Mouse (Mus musculus) T-helper 2 cell (primary cell): ENCODE data around the gene Stk25.

Source experiments
- in situ Hi-C: fragments of 300-600 bp; cut with MboI, MseI; formaldehyde crosslinking; loops from one replicate; pipeline ENCODE4 v1.15.1; 2025; ENCODE audit warnings: high pct_unique_total_duplicates

Stk25 gene

GRCm38 (mm10) chr1:93668791-93669548, 10.5 kb upstream of the Stk25 start:
- in situ Hi-C loops = no loop called here

DNA sequence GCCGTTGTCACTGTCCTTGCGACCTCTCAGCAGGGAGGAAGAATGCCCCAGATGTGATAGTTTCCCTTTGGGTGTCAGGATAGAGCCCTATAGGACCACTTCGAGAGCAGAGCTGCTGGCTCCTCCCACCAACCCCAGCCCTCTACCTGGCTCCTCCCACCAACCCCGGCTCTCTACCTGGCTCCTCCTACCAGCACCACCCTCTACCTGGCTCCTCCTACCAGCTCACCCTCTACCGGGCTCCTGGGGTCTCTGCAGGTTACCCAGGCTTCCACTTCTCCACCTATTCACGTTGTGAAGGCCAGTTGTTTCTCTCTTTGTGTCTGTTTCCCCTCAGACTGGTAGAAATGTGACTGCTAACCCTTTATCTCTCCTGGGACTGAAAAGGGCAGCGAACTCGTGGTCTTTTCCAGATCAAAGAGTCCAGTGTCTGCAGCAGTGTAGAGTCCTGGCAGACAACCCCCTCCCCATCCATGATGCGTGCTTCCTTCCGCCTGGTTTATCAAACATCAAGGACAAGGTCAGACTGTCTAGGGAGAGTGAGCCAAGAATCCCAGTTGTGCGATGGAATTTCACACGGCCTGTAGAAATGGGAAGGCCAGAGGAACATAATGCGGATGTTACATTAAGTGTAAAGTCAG, 9.4 kb upstream of the Stk25 start:
- in situ Hi-C loops = no loop called here

DNA sequence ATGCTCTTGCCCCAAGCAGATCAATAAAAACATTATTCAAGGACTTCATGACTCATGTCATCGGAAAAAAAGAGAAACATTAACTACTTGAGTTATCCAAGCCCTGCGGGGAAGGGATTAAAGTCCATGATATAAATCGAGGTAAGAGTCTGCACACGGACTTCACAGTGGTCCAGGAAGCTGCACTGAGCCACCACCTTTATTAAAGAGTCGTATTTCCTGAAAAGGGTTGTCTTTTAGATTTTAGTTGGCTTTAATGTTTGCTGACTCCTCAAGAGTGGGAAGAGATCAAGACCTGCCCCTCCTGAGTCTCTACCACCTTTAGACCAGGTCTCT, 1.5 kb downstream of the Stk25 start:
- in situ Hi-C loops = no loop called here

- in situ Hi-C loops = no loop called here
Observed at GRCm38 (mm10) chr1:93656325-93657024, 2.0 kb downstream of the Stk25 start.

DNA sequence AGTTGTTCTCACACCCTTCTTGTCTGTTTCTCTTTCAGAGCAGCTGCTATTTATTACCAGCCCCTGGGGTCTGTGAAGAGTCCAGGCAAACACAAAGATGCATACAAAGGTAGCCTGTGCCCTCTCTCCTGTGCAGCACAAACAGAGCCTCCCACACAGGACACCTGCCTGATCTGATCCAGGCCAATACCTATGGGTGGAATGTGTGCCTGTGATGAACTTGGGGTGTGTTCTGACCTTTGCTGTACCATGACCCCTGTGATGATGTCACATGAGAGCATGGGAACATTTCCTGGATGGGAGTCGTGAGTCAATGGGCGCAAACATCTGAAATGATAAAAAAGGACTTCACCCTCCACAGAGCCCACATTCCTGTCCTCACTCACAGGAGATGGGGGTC, 3.7 kb downstream of the Stk25 start:
- in situ Hi-C loops = no loop called here

DNA sequence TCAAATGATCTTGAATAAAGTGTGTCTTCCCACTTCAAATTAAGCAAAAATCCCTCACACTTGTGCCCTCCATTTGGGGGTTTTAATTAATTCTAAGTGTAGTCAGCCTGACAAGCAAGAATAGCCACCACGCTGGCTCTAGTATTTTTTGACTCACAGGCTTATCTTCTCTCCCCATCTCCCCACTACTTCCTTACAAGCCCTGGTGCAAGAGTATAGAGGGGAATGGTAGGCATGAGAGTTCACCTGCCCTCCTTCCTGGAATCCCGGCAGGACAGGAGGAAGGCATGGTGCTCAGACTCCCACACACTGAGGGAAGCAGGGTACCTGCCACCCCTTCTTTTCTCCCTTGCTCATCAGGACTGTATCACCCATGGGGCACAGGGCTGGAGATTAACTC, 4.2 kb downstream of the Stk25 start:
- in situ Hi-C loops = no loop called here

GRCm38 (mm10) chr1:93649604-93650172, 8.8 kb downstream of the Stk25 start:
- in situ Hi-C loops = loop anchor here (25.0 kb wide), 1 partner anchor 1663 kb away; the partner anchor contains the start of gene Fam174a

DNA sequence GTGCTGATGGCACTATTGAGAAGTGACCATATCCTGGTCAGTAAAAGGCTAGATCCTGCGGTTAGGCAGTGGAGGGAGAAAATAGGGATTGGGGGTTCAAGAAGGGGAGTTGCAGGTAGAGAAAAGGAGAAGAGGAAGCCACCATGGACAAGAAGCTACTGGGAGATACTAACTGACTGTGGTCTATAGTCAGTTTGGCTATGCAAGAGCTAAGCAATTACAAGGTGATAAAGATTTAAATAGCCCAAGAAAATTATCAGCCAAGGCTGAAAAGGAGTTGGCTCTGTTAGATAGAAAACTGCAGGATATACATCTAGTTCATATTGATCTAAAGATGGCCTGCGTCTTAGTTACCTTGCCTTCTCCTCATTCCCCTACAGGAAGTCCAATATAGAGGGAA, 15.8 kb downstream of the Stk25 start:
- in situ Hi-C loops = loop anchor here (25.0 kb wide), 1 partner anchor 1670 kb away; the partner anchor contains the start of gene Fam174a

DNA sequence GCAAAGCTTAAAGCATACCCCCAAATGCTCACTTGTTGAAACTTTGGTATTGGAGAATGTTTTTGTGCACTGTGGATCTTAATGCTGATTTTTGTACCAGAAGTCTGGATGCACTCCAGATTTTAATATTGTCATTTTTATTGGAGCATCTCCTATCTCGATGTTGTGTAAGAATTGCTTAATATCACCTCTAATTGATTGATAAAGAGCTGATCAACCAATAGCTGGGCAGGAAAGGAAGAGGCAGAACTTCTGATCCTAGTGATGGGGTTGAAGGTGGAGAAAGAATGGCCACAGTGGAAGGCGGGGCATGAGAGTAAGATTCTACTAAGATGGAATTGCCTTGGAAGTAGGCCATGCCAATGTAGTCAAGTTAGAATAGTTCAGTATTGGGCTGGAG, 16.5 kb downstream of the Stk25 start:
- in situ Hi-C loops = loop anchor here (25.0 kb wide), 1 partner anchor 1670 kb away; the partner anchor contains the start of gene Fam174a

DNA sequence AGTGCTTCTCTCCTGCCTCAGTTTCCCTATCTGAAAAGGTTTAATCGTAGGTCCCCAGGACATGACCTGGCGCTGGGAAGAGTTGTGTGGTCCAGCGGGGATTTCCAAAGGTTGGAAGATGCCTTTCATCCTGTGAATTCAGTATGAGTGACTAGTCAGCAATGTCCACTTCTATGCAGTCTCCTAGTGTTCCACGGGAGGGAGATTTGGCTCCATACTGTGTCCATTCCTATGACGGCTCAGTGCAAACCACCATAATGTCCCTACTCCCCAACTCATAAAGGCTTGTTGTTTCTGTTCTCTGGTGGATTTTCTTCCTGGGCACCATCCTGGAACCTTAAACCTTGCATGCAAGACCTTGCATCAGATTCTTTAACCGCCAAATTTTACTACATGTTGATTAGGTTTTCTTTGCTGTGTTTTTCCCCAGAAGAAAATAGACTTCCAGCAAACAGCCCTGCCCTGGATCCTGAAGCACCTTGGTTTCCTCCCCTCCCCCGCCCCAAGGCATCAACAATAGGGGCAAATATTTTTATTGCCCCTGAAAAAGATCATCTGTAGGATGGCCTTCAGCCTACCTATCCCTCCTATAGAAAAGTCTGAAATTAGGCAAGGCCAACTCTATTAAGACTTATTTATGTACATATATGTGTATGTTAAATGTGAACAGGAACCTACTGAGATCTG, 22.1 kb downstream of the Stk25 start:
- in situ Hi-C loops = loop anchor here (25.0 kb wide), 1 partner anchor 1676 kb away; the partner anchor contains the start of gene Fam174a

GRCm38 (mm10) chr1:93635580-93636192, 22.8 kb downstream of the Stk25 start:
- in situ Hi-C loops = loop anchor here (25.0 kb wide), 1 partner anchor 1677 kb away; the partner anchor contains the start of gene Fam174a

- in situ Hi-C loops = loop anchor here (25.0 kb wide), 1 partner anchor 1677 kb away; the partner anchor contains the start of gene Fam174a
Observed at GRCm38 (mm10) chr1:93635091-93635579, 23.3 kb downstream of the Stk25 start.

GRCm38 (mm10) chr1:93634481-93634891, 24.0 kb downstream of the Stk25 start:
- in situ Hi-C loops = loop anchor here (25.0 kb wide), 1 partner anchor 1678 kb away; the partner anchor contains the start of gene Fam174a

GRCm38 (mm10) chr1:93632723-93633122, 25.7 kb downstream of the Stk25 start:
- in situ Hi-C loops = loop anchor here (25.0 kb wide), 1 partner anchor 1680 kb away; the partner anchor contains the start of gene Fam174a

GRCm38 (mm10) chr1:93630796-93631195, 27.7 kb downstream of the Stk25 start:
- in situ Hi-C loops = loop anchor here (25.0 kb wide), 1 partner anchor 1682 kb away; the partner anchor contains the start of gene Fam174a

- in situ Hi-C loops = no loop called here
Observed at GRCm38 (mm10) chr1:93624502-93624901, 34.0 kb downstream of the Stk25 start.

DNA sequence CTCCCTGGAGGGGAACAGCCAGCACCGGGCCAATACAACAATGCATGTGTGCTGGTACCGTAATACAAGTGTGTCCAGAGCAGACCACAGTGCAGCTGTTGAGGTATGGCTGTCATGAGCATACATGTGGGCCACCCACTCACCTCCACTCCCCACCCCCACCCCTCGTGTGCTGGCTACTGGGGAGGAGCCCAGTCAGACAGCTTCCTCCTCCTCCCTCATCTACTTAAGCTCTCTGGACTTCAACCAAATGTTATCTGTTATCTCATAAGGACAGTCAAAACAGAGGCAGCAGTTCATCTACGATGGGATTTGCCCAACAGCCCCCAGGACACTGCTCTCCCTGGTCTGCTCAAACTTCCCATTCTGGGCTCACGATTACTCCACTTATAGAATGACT, 39.5 kb downstream of the Stk25 start:
- in situ Hi-C loops = no loop called here

DNA sequence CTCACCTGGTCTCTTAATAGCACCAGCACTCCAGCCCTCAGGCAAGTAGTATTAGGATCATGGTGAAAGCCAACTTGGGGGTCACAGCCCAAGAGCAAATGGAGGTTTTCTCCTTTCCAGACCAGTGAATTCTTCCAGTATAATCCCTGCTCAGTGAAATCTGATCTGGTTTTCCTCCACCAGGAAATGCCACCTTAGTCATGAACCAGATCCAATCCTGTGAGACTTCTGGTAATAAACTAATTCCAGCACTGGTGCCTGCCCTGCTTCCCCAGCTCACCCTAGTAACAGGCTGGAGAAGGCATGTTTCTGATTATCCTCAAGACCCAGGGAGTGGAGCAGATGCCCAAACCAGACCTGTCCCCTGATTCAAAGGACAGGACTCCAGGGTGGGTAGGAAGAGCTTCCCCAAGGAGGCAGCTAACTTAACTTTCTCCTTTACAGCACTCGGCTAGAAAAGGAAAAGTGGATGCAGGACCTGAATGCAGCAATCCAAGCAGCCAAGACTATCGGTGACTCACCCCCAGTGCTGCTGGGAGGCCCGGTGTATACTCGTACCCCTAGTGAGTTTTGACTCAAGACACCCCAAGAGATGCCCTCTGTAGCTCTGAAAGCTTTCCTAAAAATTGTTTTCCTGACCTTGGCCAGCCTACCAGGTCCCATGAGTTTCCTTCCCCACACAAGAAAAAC, 40.3 kb downstream of the Stk25 start:
- in situ Hi-C loops = no loop called here

GRCm38 (mm10) chr1:93609762-93610161, 48.7 kb downstream of the Stk25 start:
- in situ Hi-C loops = no loop called here
